Mouse (Mus musculus): ENCODE results near the gene Gm10840.

- TF ChIP-seq ZNF384 (IDR thresholded peaks at IDR 0.05; ENCODE audit: low read depth, low read length) (no peak), CHD2 (IDR thresholded peaks at IDR 0.05; ENCODE audit: low read depth, low read length) (no peak), MAFK (IDR thresholded peaks at IDR 0.05; ENCODE audit: insufficient read depth, low read depth, low read length) (no peak), ZC3H11A (IDR thresholded peaks at IDR 0.05; ENCODE audit: borderline replicate concordance, low read depth, low read length) (no peak)
Observed at GRCm38 (mm10) chr11:106158930-106159215, 1.8 kb upstream of the Gm10840 start.

All from ES-E14 (cell line).